Mouse (Mus musculus): ENCODE measurements around the gene Shisal2a. TPM values are rescaled to one million over a fixed set of nuclear protein-coding genes. Genes with fewer than 3 reads are reported as not detected.
A peak's percentile ranks its signal among the peaks of the same experiment; 100 is the strongest.
"Not testable (repeated sequence)": the region's sequence is repeated elsewhere in the genome, so short reads cannot be mapped to it uniquely, and the experiment has no call there.

The Shisal2a gene
- total RNA-seq, 2 experiments from 2014 or later: not detected

DNA sequence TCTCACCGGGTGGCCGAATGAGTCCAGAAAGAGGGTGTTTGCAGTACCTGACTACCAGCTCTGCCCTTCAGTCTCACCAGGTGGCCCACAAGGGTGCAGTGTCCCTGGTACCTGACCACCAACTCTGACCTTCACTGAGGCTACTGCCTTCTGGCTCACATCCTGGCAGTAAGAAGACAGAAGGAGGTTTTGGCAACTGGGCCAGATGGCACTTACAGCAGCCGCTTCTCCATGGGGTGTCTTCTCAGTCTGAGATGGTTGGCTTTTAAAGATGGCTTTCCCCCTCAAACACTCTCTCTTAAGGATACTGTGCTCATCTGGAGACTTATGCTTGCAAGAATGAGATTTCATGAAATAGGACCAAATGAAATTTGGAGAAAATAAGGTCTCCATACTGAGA is 3.7 kb downstream of the Shisal2a start:
- no peak for ATAC-seq (ENCODE audit: poor library complexity, severe bottlenecking)

DNA sequence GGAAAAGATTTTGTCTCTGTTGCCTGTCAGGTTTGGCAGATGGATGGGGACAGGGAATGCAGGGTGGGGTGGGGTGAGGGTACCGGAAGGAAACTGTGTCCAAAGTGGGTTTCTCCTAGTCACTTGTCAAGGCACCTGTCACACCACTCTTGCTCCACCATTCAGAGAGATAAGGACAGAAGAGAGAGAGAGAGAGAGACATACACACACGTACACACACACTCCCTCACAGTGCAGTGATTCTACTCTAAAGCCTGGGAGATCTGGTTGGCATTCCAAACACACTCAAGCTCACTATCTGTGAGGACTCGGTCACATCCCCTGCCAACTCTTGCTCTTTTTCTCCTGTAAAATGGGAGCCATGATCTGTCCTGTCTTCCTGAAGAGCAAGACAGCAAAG is 11.0 kb downstream of the Shisal2a start:
- no peak for ATAC-seq (ENCODE audit: poor library complexity, severe bottlenecking)

DNA sequence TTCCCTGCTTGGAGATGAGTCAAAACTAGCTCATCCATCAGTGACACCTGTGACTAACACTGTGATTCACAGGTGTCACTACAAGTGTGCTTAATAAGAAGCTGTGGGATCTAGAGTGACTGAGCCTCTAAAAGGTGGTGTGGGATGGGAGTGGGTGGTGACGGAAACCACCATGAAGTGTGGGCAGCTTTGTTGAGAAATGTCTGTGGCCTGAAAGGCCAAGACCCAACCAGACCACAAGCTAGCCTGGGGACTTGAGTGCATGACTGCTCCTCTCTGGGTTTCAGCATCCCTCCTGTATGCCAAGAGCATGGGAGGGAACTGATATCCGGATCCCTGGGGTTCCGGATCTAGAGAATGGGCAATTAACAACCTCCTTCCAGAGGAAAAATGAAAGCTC is 11.7 kb downstream of the Shisal2a start:
- ATAC-seq (ENCODE audit: poor library complexity, severe bottlenecking): peak; percentile 68

DNA sequence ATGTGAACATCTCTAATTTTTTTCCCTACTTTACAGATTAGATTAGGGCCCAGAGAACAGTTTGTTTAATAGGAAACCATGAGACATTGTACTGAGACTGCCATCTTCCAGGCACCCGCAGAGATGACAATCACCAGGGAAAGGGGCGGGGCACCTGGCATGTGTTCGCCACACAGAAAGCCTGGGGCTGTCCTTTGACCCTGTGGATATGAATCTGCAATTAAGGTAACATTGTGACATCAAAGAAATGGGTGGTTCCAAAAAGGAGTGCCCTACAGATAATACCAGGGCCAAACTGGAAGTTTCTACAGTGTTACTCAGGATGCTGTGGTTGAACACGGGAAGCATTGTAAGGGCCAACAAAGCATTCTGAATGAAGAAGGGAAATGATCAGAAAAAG is 12.7 kb downstream of the Shisal2a start:
- ATAC-seq (ENCODE audit: poor library complexity, severe bottlenecking): peak; percentile 53

DNA sequence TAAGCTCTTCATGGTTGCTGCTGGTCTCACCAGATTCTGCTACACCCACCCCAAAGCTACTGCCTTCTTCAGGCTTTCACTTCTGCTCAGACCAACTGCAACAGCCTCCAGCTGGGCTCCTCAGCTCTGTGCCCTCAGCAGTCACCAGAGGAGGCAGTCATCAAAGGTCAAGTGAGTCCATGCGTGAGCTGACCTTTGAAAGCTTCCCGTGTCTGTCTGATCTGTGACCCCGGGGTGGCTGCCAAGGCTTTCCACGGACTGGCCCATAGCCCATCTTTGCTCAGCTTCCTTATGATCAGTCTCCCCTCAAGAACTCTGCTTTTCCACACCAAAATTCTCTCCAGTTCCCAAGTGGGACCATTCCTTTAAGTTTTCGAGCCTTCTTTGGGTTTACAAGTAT is 13.9 kb downstream of the Shisal2a start:
- peak; percentile 75 for ATAC-seq (ENCODE audit: poor library complexity, severe bottlenecking)

DNA sequence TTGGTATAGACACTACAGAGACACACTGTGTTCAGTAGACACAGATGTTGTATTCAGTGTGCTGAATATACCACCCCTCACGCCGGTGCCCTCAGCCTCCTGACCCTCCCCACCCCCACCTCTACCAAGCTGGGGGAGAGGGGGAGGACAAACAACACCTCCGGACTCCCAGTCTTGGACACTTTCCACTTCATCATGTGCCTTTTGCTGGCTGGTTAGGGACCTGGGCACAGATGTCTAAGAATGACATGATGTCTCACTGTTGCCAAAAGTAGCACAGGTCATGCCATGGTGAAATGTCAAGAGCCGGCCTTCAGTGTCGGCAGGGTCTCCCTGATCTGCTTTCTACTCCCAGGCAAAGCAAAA is 19.1 kb downstream of the Shisal2a start:
- ATAC-seq (ENCODE audit: poor library complexity, severe bottlenecking): no peak

DNA sequence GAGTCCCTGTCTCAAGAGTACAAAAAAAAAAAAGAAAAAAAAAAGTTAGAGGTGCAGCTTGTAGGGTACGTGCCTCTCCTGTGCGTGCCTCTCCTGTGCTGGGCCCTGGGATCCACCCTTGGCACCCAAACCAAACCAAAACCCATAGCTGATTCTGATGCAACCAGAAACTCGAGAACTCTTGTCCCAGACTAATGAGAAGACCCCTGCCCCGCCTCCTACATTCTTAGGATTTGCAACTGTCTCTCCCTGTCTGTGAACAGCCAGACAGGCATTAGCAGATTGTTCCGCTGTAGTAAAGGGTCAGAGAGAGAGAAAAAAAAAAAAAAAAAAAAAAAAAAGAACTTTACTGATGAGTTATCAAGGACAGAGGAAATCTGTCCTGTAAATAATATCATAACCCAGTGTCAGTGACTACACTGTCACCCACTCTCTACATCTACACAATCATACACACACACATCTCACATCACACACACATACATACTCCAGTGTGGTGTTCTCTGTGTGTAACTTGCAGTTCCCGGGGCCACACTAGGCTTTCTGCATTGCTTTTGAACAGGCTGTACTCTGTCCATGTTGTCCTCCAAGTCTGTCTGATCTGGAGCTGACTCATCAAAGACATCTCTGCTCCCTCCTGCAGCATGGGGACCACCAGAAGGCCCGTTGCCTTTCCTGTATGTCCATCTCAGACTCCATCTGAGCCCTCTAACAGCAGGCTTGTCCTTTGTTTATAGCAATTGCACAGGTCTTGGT is 19.6 kb downstream of the Shisal2a start:
- ATAC-seq (ENCODE audit: poor library complexity, severe bottlenecking): no peak

DNA sequence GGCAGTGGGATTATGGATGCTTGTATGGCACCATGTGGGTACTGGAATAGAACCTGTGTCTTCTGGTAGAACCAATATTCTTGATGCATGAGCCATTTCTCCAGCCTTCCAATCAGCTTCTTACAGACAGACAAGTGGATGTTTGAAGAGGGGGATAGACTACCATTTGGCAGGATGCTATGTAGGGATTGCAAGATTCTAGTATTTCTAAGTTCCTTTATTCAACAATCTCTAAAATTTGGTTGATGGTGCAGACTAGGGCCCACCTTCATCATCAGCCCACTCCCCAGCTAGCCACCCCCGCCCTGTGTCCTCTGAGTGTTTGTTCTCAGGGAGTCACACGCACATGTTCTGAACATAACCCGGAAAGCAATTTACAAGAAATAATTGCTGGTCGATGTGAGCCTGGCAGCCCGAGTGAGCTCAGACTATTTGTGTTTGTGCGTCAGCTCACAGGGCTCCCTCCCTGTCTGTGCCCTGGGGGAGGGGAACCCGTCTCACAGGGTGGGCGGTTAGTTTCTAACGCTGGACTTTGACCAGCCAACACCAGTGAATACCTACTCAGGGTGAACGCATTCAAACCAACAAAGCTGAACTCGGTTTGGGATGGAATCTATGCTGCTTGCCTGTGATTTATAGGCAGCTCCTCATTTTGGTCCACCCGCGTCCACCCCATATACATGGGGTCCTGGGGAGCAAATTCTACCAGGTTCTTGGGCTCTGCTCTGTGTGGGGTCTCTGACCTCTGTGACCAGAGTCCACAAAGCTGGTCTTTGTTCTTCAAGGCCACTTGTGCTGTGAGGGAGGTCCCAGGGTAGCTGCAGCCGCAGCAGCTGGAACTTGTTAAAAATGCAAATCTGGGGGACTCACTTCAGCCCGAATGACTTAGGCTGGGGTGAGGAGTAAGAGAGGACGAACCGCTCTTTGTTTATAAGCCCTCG is 20.6 kb downstream of the Shisal2a start:
- ATAC-seq (ENCODE audit: poor library complexity, severe bottlenecking): no peak

DNA sequence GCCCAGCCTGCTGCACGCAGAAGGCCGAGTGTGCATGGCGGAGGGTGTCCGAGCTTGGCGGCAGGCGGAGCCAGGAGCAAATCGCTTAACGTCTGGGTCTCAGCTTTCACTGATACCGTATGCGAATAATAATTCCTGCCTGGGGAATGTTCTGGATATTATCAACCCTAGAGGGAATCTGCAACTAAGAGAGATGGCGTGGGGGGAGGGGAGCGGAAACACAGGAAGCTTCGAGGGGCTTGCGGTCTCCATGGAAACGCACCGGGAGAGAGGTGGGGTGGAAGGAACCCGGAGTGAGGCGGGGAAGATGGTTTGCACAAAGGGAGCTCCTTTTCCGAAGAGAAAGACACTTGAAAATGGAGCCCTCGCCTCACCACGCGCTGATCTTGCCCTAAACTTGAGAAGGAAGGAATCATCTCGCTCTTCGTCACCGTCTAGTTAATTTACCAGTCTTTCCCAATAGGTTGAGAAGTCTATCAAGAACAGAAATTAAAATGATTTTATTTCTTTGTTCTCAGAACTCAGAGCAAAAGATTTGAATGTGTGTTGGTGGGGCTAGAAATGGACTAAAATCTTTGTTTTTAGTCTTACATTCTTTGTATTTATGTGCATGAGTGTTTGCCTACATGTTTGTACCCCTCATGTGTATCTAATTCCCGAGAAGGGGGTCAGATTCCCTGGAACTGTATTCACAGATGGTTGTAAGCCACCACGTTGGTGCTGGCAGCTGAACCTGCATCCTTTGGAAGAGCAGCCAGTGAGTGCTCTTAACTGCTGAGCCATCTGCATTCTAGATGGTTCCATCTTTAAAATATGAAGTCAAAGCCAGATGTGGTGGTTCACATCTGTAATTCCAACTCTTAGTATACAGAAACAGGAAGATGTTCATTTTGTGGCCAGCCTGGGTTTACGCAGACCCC is 22.8 kb downstream of the Shisal2a start:
- ATAC-seq (ENCODE audit: poor library complexity, severe bottlenecking): no peak

DNA sequence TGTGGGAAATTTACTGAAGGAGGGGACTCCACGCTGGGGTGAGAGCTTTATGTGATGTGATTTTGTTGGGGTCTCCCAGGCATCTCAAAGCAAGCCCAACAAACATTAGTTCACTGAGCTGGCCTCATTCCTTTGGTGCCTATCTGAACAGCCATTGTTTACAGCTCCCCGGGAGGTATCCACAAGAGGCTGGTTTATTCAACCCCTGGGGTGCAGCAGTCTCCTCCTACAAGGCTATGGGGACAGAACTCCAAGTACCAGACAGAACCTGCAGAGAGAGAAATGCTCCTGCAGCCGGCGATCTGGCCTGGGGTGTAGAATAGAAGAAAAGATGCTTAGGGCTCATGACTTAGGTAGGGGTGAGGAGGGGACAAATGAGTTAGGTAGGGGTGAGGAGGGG is 24.7 kb downstream of the Shisal2a start:
- ATAC-seq (ENCODE audit: poor library complexity, severe bottlenecking): no peak

DNA sequence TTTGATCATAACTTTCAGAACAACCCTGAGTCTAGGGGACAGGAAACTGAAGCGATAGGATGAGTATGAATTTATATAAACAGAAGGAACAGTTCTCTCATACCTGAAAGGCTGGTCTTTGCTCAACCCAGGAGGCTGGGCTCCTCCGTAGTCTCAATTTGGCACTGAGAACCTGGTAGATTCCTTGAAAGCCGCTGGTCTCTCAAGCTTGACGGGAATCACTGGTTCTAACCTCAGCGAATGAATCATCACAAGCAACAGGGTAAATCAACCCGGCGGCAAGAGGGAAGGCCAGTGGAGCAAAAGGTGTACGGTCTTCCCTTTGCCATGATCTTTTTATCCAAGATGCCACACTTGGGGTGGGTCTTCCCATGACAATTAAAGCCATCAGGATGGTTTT is 25.7 kb downstream of the Shisal2a start:
- ATAC-seq (ENCODE audit: poor library complexity, severe bottlenecking): no peak

DNA sequence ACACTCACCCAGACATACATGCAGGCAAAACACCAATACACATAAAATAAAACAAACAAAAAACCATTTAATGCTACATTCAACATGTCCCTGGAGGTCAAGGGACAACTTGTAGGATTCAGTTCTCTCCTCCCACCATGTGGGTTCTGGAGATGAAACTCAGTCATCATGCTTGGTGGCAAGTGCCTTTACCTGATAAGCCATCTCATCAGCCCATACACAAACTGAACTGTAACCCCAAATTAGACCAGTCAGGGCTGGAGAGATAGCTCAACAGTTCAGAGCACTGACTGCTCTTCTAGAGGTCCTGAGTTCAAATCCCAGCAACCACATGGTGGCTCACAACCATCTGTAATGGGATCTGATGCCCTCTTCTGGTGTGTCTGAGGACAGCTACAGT is 29.6 kb downstream of the Shisal2a start:
- ATAC-seq (ENCODE audit: poor library complexity, severe bottlenecking): not testable (repeated sequence)

DNA sequence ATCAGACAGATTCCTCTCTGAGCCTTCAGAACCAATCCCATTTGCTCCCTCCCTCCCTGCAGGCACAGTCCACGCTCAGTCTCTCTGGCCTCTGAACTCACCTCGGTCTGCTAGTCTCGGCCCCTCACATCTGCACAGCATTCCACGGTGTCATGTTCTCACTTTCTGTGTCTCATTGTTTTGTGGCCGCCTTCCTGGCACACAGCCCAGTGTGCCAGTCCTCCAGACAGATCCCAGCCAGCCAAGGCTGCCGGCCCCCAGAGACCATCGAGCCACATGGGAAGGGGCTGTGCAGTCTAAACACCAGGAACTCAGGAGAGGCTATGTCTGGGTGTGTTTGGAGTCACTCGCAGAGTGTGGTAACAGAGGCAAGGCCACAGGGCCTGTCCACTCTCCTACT is 32.3 kb downstream of the Shisal2a start:
- no peak for ATAC-seq (ENCODE audit: poor library complexity, severe bottlenecking)

DNA sequence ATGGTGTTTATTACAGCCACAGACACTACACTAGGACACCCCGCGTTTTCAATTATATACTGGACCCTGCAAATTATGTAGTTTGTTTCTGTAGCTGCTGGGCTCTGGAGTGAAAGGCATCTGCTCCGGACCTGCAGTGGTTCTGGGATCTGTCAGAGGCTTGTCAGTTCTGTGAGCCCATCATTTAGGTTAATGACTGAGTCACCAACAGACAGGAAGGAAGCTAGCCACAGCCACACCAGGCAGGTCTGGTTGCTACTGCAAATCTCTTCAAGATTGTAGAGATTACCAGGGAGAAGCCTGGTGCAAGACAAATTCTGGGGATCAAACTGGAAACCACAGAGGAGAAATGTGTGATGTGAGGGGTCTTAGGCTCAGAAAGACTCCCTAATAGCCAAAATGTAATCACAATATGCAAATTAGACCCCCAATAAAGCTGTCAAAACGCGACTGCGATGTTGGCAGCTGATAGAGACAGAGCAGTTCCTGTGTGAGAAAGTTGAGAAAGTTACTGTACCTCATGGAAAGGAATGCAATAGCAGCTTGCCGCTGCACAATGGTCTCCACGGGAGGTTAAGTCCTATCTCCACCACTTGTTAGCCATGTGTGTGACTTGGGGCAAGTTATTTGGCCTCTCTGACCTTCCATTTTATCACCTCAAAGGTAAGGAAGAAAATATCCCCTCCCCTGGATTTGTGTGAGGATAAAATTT is 33.2 kb downstream of the Shisal2a start:
- ATAC-seq (ENCODE audit: poor library complexity, severe bottlenecking): peak; percentile 50

DNA sequence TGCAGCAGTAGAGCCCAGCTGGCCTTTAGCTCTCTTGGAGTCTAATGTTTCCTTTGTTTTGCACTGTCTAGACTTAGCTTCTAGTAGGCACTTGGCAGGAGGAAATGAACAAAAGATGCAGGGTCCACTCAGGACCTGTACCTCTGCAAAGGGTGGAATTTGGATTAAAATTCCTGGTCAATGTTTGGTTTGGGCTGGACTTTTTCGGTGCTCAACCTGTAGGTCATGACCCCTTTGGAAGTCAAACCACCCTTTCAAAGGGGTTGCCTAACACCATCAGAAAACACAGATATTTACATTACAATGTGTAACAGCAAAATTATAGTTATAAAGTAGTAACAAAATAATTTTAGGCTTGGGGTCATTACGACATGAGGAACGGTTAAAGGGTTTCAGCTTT is 34.1 kb downstream of the Shisal2a start:
- no peak for ATAC-seq (ENCODE audit: poor library complexity, severe bottlenecking)

DNA sequence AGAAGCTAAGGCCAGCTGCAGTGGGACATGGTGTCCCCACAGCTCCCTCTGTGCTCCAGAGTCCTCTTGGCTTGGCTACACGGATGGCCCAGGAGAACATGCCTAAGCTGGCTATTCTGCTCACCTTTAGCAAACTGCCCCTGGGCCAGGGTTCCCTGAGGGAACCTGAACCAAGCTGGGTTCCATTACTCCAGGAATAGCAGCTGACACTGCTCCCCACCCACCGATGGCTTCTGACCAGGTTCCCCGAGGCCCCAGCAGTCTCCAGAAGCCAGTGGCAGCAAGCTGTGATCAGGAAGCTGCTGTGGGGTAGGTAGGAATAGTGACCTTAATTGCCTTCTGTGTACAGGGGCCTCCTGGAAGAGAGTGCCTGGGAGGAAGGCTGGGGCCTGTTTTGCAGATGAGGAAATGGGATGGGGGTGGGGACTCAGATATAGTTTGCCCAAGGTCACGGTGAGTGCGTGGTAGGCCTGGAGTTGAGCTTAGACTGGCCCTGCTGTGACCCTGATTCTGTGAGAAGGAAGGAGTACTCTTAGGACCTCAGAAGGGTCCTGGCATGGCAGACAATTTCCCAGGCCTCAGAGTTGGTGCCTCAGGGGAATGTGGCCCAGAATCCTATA is 34.8 kb downstream of the Shisal2a start:
- ATAC-seq (ENCODE audit: poor library complexity, severe bottlenecking): 0 out of 2 replicates have a peak, but pooled peaks have one; percentile 20

DNA sequence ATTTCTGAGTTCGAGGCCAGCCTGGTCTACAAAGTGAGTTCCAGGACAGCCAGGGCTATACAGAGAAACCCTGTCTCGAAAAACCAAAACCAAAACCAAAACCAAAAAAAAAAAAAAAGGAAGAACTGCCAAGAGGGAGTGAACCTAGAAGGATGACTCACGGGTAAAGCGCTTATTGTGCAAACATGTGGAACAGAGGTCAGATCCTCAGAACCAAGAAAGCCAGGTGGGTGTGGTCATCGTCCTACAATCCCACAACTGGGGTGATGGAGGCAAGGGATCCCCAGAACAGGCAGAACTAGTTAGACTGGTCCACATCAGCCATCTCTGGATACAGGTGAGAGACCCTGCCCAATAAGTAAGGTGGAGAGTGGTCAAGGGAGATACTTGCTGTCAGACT is 36.0 kb downstream of the Shisal2a start:
- peak; percentile 87 for ATAC-seq (ENCODE audit: poor library complexity, severe bottlenecking)

DNA sequence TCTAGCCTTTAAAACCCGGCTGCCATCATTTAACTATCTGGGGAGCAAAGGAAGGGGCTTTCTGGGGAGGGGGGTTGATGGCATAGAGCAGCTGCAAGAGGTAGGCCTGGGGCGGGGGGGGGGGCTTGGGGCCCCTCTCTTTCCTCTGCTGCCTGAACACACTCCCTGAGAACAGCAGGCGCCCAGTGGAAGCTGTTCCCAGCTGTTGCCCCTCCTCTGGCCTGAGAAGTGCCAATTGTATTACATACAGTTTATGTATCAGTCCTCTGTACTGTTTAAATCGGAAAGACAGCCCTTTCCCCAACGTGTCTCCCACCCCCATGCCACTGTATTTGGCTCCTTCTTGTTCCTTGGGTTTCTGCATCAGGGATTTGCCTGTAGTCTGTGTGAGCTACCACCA is 37.3 kb downstream of the Shisal2a start:
- no peak for ATAC-seq (ENCODE audit: poor library complexity, severe bottlenecking)

DNA sequence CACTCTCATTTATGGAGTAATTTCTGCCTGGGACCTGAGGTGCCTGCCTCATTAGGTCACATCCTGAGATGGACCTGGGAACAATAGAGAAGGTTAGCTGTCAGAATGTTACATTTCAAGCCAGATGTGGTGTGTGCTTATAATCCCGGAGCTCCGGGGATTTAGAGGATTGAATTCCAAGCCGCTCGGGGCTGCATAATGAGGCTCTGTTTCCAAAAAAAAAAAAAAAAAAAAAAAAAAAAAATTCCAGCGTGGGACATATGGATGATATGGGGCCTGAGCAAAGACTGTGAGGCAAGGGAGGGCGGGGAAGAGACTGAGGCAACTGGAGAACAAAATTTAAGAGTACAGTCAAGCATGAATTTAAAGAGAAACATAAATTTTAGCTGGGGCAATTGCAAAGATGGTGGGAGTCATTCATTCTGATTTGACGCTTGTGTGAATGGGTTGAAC is 38.5 kb downstream of the Shisal2a start:
- no peak for ATAC-seq (ENCODE audit: poor library complexity, severe bottlenecking)

DNA sequence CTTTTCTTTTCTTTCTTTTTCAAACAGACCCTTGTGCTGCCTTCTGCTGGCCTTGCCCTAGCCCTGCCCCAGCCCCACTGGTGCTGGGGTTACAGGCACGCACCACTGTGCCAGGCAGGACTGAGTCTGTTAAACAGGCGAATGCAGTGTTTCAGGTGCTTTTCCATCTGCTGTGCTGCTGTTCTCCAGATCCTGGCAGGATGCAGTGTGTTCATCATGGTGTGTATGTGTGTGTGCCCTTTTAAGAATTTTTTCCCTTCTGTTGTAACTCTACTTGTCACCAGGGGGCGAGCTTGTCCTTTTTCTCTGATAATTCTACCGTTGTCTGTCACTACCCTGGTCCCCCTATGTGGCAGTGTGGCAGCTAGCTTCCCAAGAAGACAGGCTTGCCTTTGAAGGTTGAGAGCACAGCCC is 43.9 kb downstream of the Shisal2a start:
- ATAC-seq (ENCODE audit: poor library complexity, severe bottlenecking): peak; percentile 96

Data from megakaryocyte, adult 5-6 weeks (primary cell).